Mouse (Mus musculus) embryonic facial prominence, embryonic 13.5 days (tissue): Measurements from ENCODE around the gene Tarbp1. TPM values are rescaled to one million over a fixed set of nuclear protein-coding genes. Genes with fewer than 3 reads are reported as not detected.
A peak's percentile ranks its signal among the peaks of the same experiment; 100 is the strongest.

ENCODE experiments used
- ATAC-seq: fragments of 200-750 bp; cut with Nextera tagmentation; 2 replicates; pipeline ENCODE4 v1.8.0; 2017; ENCODE audit warnings: low read depth; ENCODE audit not compliant: insufficient number of reproducible peaks, insufficient read depth, low FRiP score, low TSS enrichment
- H3K27ac ChIP-seq: fragments of 300-500 bp; sonication (generic); 2 replicates; pipeline ENCODE4 v1.5.1; 2015; ENCODE audit warnings: moderate library complexity, mild to moderate bottlenecking, inconsistent platforms
- H3K27me3 ChIP-seq: fragments of 300-500 bp; sonication (generic); 2 replicates; pipeline ENCODE4 v1.6.1; 2015; ENCODE audit warnings: mild to moderate bottlenecking, inconsistent platforms
- H3K36me3 ChIP-seq: fragments of 300-500 bp; sonication (generic); 2 replicates; pipeline ENCODE4 v1.6.1; 2015; ENCODE audit warnings: mild to moderate bottlenecking, inconsistent platforms
- H3K4me1 ChIP-seq: fragments of 300-500 bp; sonication (generic); 2 replicates; pipeline ENCODE4 v1.6.1; 2015; ENCODE audit warnings: inconsistent platforms
- H3K4me2 ChIP-seq: fragments of 300-500 bp; sonication (generic); 2 replicates; pipeline ENCODE4 v1.6.1; 2015; ENCODE audit warnings: moderate library complexity, mild to moderate bottlenecking, inconsistent platforms
- H3K4me3 ChIP-seq: fragments of 300-500 bp; sonication (generic); 2 replicates; pipeline ENCODE4 v1.5.1; 2015; ENCODE audit warnings: mild to moderate bottlenecking, inconsistent platforms
- H3K9ac ChIP-seq: fragments of 300-500 bp; sonication (generic); 2 replicates; pipeline ENCODE4 v1.6.1; 2015; ENCODE audit warnings: mild to moderate bottlenecking, inconsistent platforms
- H3K9me3 ChIP-seq: fragments of 300-500 bp; sonication (generic); 2 replicates; pipeline ENCODE4 v1.6.1; 2016; ENCODE audit warnings: inconsistent platforms
- WGBS: fragments of 180-500 bp; shearing (Covaris S2); methylation state at CpG from one replicate; pipeline ENCODE4 v1.1.7; 2015; ENCODE audit warnings: mixed read lengths; 5-methylcytosine and 5-hydroxymethylcytosine counted together
- polyA plus RNA-seq: library from polyadenylated mRNA; unstranded; fragments of >200 nt; fragmentation: Nextera tagmentation; extraction: Ambion mirVana; gene quantifications from 2 replicates; pipeline ENCODE4 v1.2.1, GENCODE M21; 2015

Gene Tarbp1
- polyA plus RNA-seq = 3.1 and 3.3 TPM in 2 replicates

DNA sequence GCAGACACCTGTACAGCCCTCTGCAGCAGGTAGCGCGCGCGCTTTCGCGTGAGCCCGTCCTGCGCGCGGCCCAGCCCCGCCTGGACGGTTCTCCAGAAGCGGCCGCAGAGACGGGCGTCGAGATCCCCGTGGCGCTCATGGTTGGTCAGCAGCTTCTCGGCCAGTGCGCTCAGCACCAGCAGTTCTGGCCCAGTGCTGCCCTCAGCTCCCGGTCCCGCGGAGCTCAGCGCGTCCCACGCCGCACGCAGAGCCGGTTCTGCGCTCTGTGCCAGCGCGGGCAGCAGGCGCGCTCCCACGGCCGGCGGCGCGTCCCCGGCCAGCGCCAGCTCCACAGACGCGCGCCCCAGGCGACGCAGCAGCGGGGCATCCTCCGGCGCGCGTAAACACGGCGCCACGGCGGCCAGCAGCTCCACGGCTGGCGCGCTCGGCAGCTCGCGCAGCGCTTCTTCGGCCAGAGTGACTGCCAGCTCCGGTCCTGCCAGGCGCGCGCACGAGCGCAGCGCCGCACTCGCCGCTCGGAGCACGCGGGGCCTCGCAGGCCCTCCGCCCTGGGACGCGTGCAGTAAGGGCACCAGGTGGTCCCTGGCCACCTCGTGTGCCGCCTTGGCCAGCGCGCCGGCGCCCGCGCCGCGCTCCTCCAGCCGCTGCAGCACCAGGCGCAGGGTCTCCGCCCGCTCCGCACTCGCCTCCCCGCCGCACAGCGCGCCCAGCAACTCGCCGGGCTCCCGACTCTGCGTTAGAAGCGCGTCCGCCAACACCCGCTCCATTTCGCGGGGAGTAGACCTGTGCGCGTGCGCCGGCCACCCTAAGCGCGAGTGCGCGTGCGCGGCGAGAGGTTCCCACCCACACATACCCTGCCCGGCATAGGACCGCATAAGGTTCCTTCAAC lies at the start of gene Tarbp1:
Gene Tarbp1, minus strand, starts transcription at position 767 of the 889 bp plus-strand sequence.
- H3K9me3 ChIP-seq = no peaks in the 10 kb centered on the region
- under 1% methylated on average over 124 of the region's 124 CpGs for WGBS
- peak within 1 kb of the TSS; percentile 89 for H3K27ac ChIP-seq
- H3K4me1 ChIP-seq = peaks cover 24% of the 10 kb centered on the region
- peak within 1 kb of the TSS; percentile 85 for H3K4me2 ChIP-seq
- peak within 1 kb of the TSS; percentile 84 for H3K9ac ChIP-seq
- peaks cover 14% of the 10 kb centered on the region for H3K36me3 ChIP-seq
- H3K4me3 ChIP-seq = peak within 1 kb of the TSS; percentile 88
- peaks cover 10% of the 10 kb centered on the region for H3K27me3 ChIP-seq
- peak; percentile 94 for ATAC-seq

- peaks cover 36% of the 10 kb centered on the region for H3K4me1 ChIP-seq
- no peak overlapping the region for H3K4me2 ChIP-seq
- H3K27ac ChIP-seq = peak overlapping the region; percentile 87
- H3K27me3 ChIP-seq = no peaks in the 10 kb centered on the region
- WGBS = 47% methylated on average over 18 of the region's 18 CpGs
- H3K36me3 ChIP-seq = no peaks in the 10 kb centered on the region
- H3K9me3 ChIP-seq = no peaks in the 10 kb centered on the region
- no peak for ATAC-seq
- H3K9ac ChIP-seq = no peak overlapping the region
- H3K4me3 ChIP-seq = no peak overlapping the region
Measured at GRCm38 (mm10) chr8:126524233-126524985, 49.5 kb upstream of the Tarbp1 start.

- Histone ChIP-seq H3K27ac (peak overlapping the region; percentile 87), H3K4me2 (no peak overlapping the region), H3K36me3 (no peaks in the 10 kb centered on the region), H3K9me3 (no peaks in the 10 kb centered on the region), H3K27me3 (no peaks in the 10 kb centered on the region), H3K9ac (peak overlapping the region; percentile 36; the same call in 1 of the 2 replicates), H3K4me1 (peaks cover 36% of the 10 kb centered on the region), H3K4me3 (no peak overlapping the region)
- ATAC-seq = no peak
- 56% methylated on average over 11 of the region's 11 CpGs for WGBS
Measured at GRCm38 (mm10) chr8:126523060-126523574, 48.3 kb upstream of the Tarbp1 start.

- Histone ChIP-seq H3K4me3 (no peak overlapping the region), H3K9ac (no peak overlapping the region)
- 86% methylated on average over 4 of the region's 4 CpGs for WGBS
Measured at GRCm38 (mm10) chr8:126519447-126519975, 44.6 kb upstream of the Tarbp1 start.

DNA sequence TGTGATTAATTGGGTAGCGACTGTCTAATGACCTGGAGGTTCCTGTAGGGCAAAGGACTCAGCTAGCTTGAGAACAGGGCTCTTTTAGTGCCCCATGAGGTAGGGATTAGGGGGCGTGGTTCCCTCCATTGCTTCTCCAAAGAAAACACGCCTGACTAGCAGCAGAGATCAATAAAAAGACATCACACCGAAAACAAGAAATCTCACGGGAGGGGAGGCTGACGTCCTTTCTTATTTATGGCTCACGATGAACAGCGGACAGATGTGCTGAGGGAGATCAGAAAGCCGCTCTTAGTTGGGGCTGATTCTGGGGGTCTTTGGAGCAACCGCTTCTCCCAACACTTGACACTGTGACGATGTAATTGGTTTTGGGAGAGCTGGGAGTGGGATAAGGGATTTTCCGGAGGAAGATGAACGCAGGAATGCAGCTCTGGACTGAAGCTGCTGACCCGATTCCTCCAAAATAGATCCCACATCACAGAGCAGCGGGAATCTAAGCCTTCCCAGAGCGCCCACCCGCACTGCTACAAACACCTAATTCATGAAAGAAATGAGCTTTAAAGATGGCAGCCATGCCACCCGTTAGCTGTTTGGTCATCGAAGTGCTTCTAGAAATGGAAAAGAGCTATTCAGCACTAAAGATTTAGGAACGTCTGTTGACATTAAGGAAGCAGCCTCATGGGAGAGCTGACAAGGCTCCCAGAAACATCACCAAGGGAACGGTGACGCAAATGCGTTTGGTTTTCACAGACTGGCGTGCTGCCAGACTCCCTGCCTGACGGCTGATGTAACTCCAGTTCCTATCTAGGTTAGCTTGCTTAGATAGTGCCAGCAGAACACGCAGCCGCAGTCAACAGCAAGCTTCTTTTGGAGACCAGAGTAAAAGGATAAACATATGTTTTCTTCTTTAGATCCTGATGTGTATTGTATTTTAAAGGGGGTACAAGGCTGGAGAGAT lies 42.0 kb upstream of the Tarbp1 start:
- 15% methylated on average over 27 of the region's 27 CpGs for WGBS
- Histone ChIP-seq H3K4me1 (peaks cover 14% of the 10 kb centered on the region), H3K27ac (peak overlapping the region; percentile 39; the same call in 1 of the 2 replicates), H3K4me3 (peak overlapping the region; percentile 24), H3K36me3 (no peaks in the 10 kb centered on the region), H3K9me3 (no peaks in the 10 kb centered on the region), H3K4me2 (peak overlapping the region; percentile 55), H3K9ac (peak overlapping the region; percentile 47; the same call in 1 of the 2 replicates), H3K27me3 (no peaks in the 10 kb centered on the region)
- ATAC-seq = no peak

More at GRCm38 (mm10) chr8:126519447-126519975, 44.6 kb upstream of the Tarbp1 start:
- no peak for ATAC-seq
- no peak overlapping the region for H3K4me2 ChIP-seq
- H3K27me3 ChIP-seq = no peaks in the 10 kb centered on the region
- H3K36me3 ChIP-seq = no peaks in the 10 kb centered on the region
- H3K9me3 ChIP-seq = no peaks in the 10 kb centered on the region
- no peak overlapping the region for H3K27ac ChIP-seq
- peaks cover 31% of the 10 kb centered on the region for H3K4me1 ChIP-seq

- WGBS = 80% methylated on average over 10 of the region's 10 CpGs
Measured at GRCm38 (mm10) chr8:126514011-126514964, 39.4 kb upstream of the Tarbp1 start.

GRCm38 (mm10) chr8:126510866-126511265 lies 36.0 kb upstream of the Tarbp1 start:
- Histone ChIP-seq H3K4me1 (no peaks in the 10 kb centered on the region), H3K4me3 (no peak overlapping the region), H3K27me3 (no peaks in the 10 kb centered on the region), H3K27ac (no peak overlapping the region), H3K4me2 (no peak overlapping the region), H3K9ac (no peak overlapping the region), H3K36me3 (no peaks in the 10 kb centered on the region), H3K9me3 (no peaks in the 10 kb centered on the region)
- ATAC-seq = no peak
- 41% methylated on average over 3 of the region's 3 CpGs for WGBS

More at GRCm38 (mm10) chr8:126514011-126514964, 39.4 kb upstream of the Tarbp1 start:
- Histone ChIP-seq H3K9ac (no peak overlapping the region), H3K4me3 (no peak overlapping the region), H3K9me3 (no peaks in the 10 kb centered on the region), H3K27me3 (no peaks in the 10 kb centered on the region), H3K4me1 (peaks cover 14% of the 10 kb centered on the region), H3K27ac (no peak overlapping the region), H3K36me3 (no peaks in the 10 kb centered on the region), H3K4me2 (no peak overlapping the region)
- ATAC-seq = no peak

GRCm38 (mm10) chr8:126509635-126510034 lies 34.8 kb upstream of the Tarbp1 start:
- Histone ChIP-seq H3K27ac (no peak overlapping the region), H3K27me3 (no peaks in the 10 kb centered on the region), H3K9ac (no peak overlapping the region), H3K9me3 (no peaks in the 10 kb centered on the region), H3K36me3 (no peaks in the 10 kb centered on the region), H3K4me1 (no peaks in the 10 kb centered on the region), H3K4me2 (no peak overlapping the region), H3K4me3 (no peak overlapping the region)
- 75% methylated on average over 6 of the region's 6 CpGs for WGBS
- no peak for ATAC-seq

- no peaks in the 10 kb centered on the region for H3K36me3 ChIP-seq
- H3K4me1 ChIP-seq = no peaks in the 10 kb centered on the region
- no peak overlapping the region for H3K27ac ChIP-seq
- WGBS = 84% methylated on average over 8 of the region's 8 CpGs
- H3K9ac ChIP-seq = no peak overlapping the region
- ATAC-seq = no peak
- no peaks in the 10 kb centered on the region for H3K27me3 ChIP-seq
- no peak overlapping the region for H3K4me3 ChIP-seq
- no peaks in the 10 kb centered on the region for H3K9me3 ChIP-seq
- no peak overlapping the region for H3K4me2 ChIP-seq
Measured at GRCm38 (mm10) chr8:126508871-126509586, 34.2 kb upstream of the Tarbp1 start.
